ENCODE assay signal across 12 mouse cellular contexts in the genomic region with DNA sequence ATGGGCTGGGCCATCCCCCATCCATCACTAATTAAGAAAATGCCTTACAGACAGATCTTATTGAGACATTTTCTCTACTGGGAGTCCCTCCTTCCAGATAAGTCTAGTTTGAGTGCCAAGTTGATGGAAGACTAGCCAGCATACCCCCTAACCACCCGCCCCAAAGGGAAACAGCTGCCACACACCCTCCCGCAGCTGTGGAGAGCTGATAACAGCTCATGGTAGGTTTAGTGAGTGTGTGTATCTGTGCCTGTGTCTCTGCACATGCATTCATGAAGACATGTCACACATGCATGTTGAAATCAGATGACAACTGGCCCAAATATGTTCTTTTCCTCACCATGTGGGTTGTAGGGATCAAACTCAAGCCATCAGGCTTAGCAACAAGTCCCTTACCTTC. TPM values are rescaled to one million over a fixed set of nuclear protein-coding genes. Genes with fewer than 3 reads are reported as not detected.
A peak's percentile ranks its signal among the peaks of the same experiment; 100 is the strongest.
DNase-seq lines count a peak whose midpoint lies in the region; ATAC-seq lines count a peak whose summit lies in the region.
"Had no signal": no experiment of that assay in that cellular context is flagged by ENCODE, and none has a peak within 500 bp of the region (broad histone marks: within the 10 kb centered on the region; RNA-seq: fewer than 3 reads in every experiment).

No protein-coding gene starts in this region.

- no peaks in the 10 kb centered on the region for H3K79me2 ChIP-seq in macrophage (ENCODE audit: inconsistent target)

- peak overlapping the region; percentile 75 for H3K4me3 ChIP-seq in megakaryocyte, embryonic 14.5 days (replicated peaks)
- no peak overlapping the region for H3K4me3 ChIP-seq in macrophage (ENCODE audit: inconsistent target)
- no peak overlapping the region for H3K4me3 ChIP-seq in forebrain, embryonic 12.5 days (replicated peaks)
- H3K4me3 ChIP-seq: forebrain, embryonic 10.5 days; midbrain, embryonic 15.5 days had no signal

- WGBS in macrophage (ENCODE audit: missing documents), result 55% methylated on average over 2 of the region's 2 CpGs
- 87% methylated on average over 2 of the region's 2 CpGs for WGBS in forebrain, embryonic 12.5 days

- H3K9ac ChIP-seq in forebrain, embryonic 12.5 days, result no peak overlapping the region
- H3K9ac ChIP-seq: midbrain, embryonic 15.5 days had no signal

- H3K4me1 ChIP-seq in megakaryocyte, embryonic 14.5 days, result peaks cover 70% of the 10 kb centered on the region
- H3K4me1 ChIP-seq in forebrain, embryonic 12.5 days, result no peaks in the 10 kb centered on the region
- H3K4me1 ChIP-seq: midbrain, embryonic 15.5 days had no signal

- no peaks in the 10 kb centered on the region for H3K36me3 ChIP-seq in megakaryocyte, embryonic 14.5 days (replicated peaks; ENCODE audit: low read length)
- H3K36me3 ChIP-seq in macrophage (ENCODE audit: inconsistent target), result no peaks in the 10 kb centered on the region
- H3K36me3 ChIP-seq in forebrain, embryonic 12.5 days (replicated peaks), result no peaks in the 10 kb centered on the region
- H3K36me3 ChIP-seq: forebrain, embryonic 10.5 days; midbrain, embryonic 15.5 days had no signal

- peak; percentile 63 for DNase-seq in thymus, postnatal 25 days
- no peak for DNase-seq in kidney, postnatal 10 days
- DNase-seq in layer of hippocampus, postnatal 10 days (ENCODE audit: low spot score in 2 of 2), result no peak
- DNase-seq: heart, postnatal 4 days; kidney, adult 8-10 months had no signal

- H3K27me3 ChIP-seq in megakaryocyte, embryonic 14.5 days (replicated peaks), result no peaks in the 10 kb centered on the region
- H3K27me3 ChIP-seq in forebrain, embryonic 12.5 days, result peaks cover 18% of the 10 kb centered on the region
- H3K27me3 ChIP-seq: midbrain, embryonic 15.5 days had no signal

- no peak overlapping the region for H3K4me2 ChIP-seq in forebrain, embryonic 12.5 days
- H3K4me2 ChIP-seq: midbrain, embryonic 15.5 days had no signal

- no peaks in the 10 kb centered on the region for H3K9me3 ChIP-seq in megakaryocyte, embryonic 14.5 days
- H3K9me3 ChIP-seq in forebrain, embryonic 12.5 days, result no peaks in the 10 kb centered on the region
- H3K9me3 ChIP-seq: forebrain, embryonic 10.5 days; midbrain, embryonic 15.5 days had no signal

- ATAC-seq in megakaryocyte, adult 5-6 weeks (ENCODE audit: poor library complexity, severe bottlenecking), result no peak
- ATAC-seq in erythroblast, adult 5-6 weeks (replicated peaks; ENCODE audit: low FRiP score, poor library complexity, severe bottlenecking), result peak; percentile 95
- no peak for ATAC-seq in forebrain, embryonic 12.5 days (ENCODE audit: low FRiP score)
- ATAC-seq: midbrain, embryonic 15.5 days had no signal

- peak overlapping the region; percentile 81 for H3K27ac ChIP-seq in macrophage
- H3K27ac ChIP-seq in forebrain, embryonic 12.5 days, result no peak overlapping the region
- H3K27ac ChIP-seq: forebrain, embryonic 10.5 days; midbrain, embryonic 15.5 days had no signal

RNA-seq across cellular contexts. Expression of a gene that starts 40.5 kb away (rescaled TPM):
- polyA plus RNA-seq in megakaryocyte, embryonic 14.5 days (2012; ENCODE audit: insufficient read depth, low replicate concordance), result 7.3 and 13.1 TPM in 2 replicates
- 8.6 and 10.8 TPM in 2 replicates for total RNA-seq in megakaryocyte, adult 5-6 weeks (2015)
- total RNA-seq in megakaryocyte, adult 5-6 weeks (2017), result 1.8 and 3.0 TPM in 2 replicates
- total RNA-seq in erythroblast, adult 5-6 weeks (2015; ENCODE audit: low replicate concordance), result 5.6 and 19.8 TPM in 2 replicates
- 0.56 and 3.4 TPM in 2 replicates for total RNA-seq in erythroblast, adult 5-6 weeks (2017; ENCODE audit: low replicate concordance)
- 10 to 100 TPM in 6 of 26 experiments, 1 to 10 TPM in 19, under 1 TPM in 1; 0.80 to 16.2 (median 5.4) TPM for total RNA-seq in macrophage (2018; cell fraction: chromatin; rRNA removed)
- 10 to 100 TPM in 13 of 26 experiments, 1 to 10 TPM in 13; 3.3 to 12.1 (median 10.1) TPM for total RNA-seq in macrophage (2018; cell fraction: cytosol; rRNA removed)
- total RNA-seq in macrophage (2018; cell fraction: nucleus; rRNA removed), result 10 to 100 TPM in 10 of 26 experiments, 1 to 10 TPM in 15, under 1 TPM in 1; 0.52 to 22.8 (median 7.9) TPM
- 8.9 to 12.9 TPM (median 11.7 TPM) in 3 replicates for polyA plus RNA-seq in macrophage (2018)
- 43.2 and 43.5 TPM in 2 replicates for polyA plus RNA-seq in forebrain, embryonic 12.5 days (2016; fragmentation: Nextera tagmentation; extraction: Ambion mirVana)
- total RNA-seq in layer of hippocampus, postnatal 10 days (2021), result 10 to 100 TPM; 26.2 to 27.5 TPM
